Mouse (Mus musculus): Measurements from ENCODE around the gene App.

DNA sequence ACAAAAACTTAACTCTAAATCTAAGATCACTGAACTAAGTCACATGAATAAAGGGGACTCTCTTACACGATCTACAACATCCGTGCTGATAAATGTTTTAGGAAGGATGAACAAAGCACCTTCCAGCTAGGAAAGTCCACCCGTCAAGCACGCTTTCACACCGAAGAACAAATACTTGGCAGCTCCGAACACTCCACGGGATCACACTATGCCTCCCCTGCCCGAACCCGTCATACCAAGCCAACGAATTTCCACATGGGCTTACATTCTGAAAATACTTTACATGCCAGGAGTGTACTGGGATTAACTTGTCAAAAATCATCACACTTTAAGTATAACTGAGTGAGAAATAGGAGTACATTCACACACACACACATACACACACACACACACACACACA, 17.7 kb downstream of the App start:
- TF ChIP-seq CTCF (IDR thresholded peaks at IDR 0.05; ENCODE audit: borderline replicate concordance, control insufficient read depth, extremely low read depth, insufficient read depth, low read length, poor library complexity) (no peak), POLR2A (IDR thresholded peaks at IDR 0.05; ENCODE audit: control insufficient read depth, extremely low read depth, insufficient read depth, low read length, poor library complexity) (no peak)

Measured in thymus, adult 2 months (tissue).